7 mouse cellular contexts compared by ENCODE assay signal in genomic region chr5:149428347-149428746, GRCm38 (mm10). TPM values are rescaled to one million over a fixed set of nuclear protein-coding genes. Genes with fewer than 3 reads are reported as not detected.
DNase-seq lines count a peak whose midpoint lies in the region; ATAC-seq and TF ChIP-seq lines count a peak whose summit lies in the region.

No protein-coding gene starts in this region.

- peak; percentile 34 to 35 for DNase-seq in spleen, adult 2 months (ENCODE audit: low read depth in 1 of 2, low spot score in 2 of 2)
- no peak for DNase-seq in spleen, adult 12 weeks (ENCODE audit: low spot score)
- DNase-seq in forebrain, embryonic 14.5 days (ENCODE audit: low spot score) = peak; percentile 81
- peak; percentile 55 for DNase-seq in liver, embryonic 11.5 days (ENCODE audit: low spot score)
- no peak for DNase-seq in gastrocnemius, postnatal 10 days
- no peak for DNase-seq in ovary, adult 18-20 months (ENCODE audit: low spot score)

- ATAC-seq in forebrain, embryonic 14.5 days = peak; percentile 81
- ATAC-seq in liver, embryonic 11.5 days (replicated peaks; ENCODE audit: low FRiP score) = peak; percentile 89
- ATAC-seq in neutrophil, adult 5-6 weeks (ENCODE audit: extremely low read depth, insufficient number of reproducible peaks, low FRiP score, poor library complexity, severe bottlenecking) = peak; percentile 69

- H3K4me3 ChIP-seq in spleen, adult 2 months (ENCODE audit: extremely low read depth, insufficient read depth, insufficient read length) = no peak overlapping the region; the same call in 1 of the 2 replicates
- no peak overlapping the region for H3K4me3 ChIP-seq in forebrain, embryonic 14.5 days (ENCODE audit: low read depth, low read length)
- H3K4me3 ChIP-seq in liver, embryonic 11.5 days (ENCODE audit: low read depth, low read length) = no peak overlapping the region; the same call in 1 of the 2 replicates

- TF ChIP-seq POLR2A in spleen, adult 2 months (IDR thresholded peaks at IDR 0.05; ENCODE audit: low read depth, low read length) = no peak

- no peaks in the 10 kb centered on the region for H3K27me3 ChIP-seq in spleen, adult 2 months (ENCODE audit: control insufficient read depth, insufficient read depth, low read length)
- H3K27me3 ChIP-seq in forebrain, embryonic 14.5 days (replicated peaks; ENCODE audit: control insufficient read depth, insufficient read depth, low read length) = no peaks in the 10 kb centered on the region
- no peaks in the 10 kb centered on the region for H3K27me3 ChIP-seq in liver, embryonic 11.5 days (replicated peaks; ENCODE audit: control insufficient read depth, insufficient read depth, low read length)

- TF ChIP-seq CTCF in spleen, adult 2 months (IDR thresholded peaks at IDR 0.05; ENCODE audit: extremely low read depth, insufficient read depth, insufficient read length, insufficient replicate concordance) = no peak

- no peaks in the 10 kb centered on the region for H3K9me3 ChIP-seq in forebrain, embryonic 14.5 days (replicated peaks; ENCODE audit: control insufficient read depth, low read length)
- H3K9me3 ChIP-seq in liver, embryonic 11.5 days (ENCODE audit: control insufficient read depth, low read length) = no peaks in the 10 kb centered on the region

- H3K4me2 ChIP-seq in forebrain, embryonic 14.5 days (ENCODE audit: low read length) = peak overlapping the region; percentile 1; the same call in 1 of the 2 replicates
- peak overlapping the region; percentile 55 for H3K4me2 ChIP-seq in liver, embryonic 11.5 days

- no peaks in the 10 kb centered on the region for H3K36me3 ChIP-seq in spleen, adult 2 months (ENCODE audit: control insufficient read depth, insufficient read depth, low read length)
- no peaks in the 10 kb centered on the region for H3K36me3 ChIP-seq in forebrain, embryonic 14.5 days (ENCODE audit: control insufficient read depth, insufficient read depth, low read length)
- no peaks in the 10 kb centered on the region for H3K36me3 ChIP-seq in liver, embryonic 11.5 days (ENCODE audit: control insufficient read depth, insufficient read depth, low read length)

- H3K9ac ChIP-seq in forebrain, embryonic 14.5 days (ENCODE audit: low read length) = peak overlapping the region; percentile 32
- H3K9ac ChIP-seq in liver, embryonic 11.5 days (ENCODE audit: low read depth, low read length) = peak overlapping the region; percentile 59

- H3K4me1 ChIP-seq in spleen, adult 2 months (ENCODE audit: control insufficient read depth, insufficient read depth, insufficient read length) = peaks cover 6% of the 10 kb centered on the region; the same call in 1 of the 2 replicates
- H3K4me1 ChIP-seq in forebrain, embryonic 14.5 days (ENCODE audit: control insufficient read depth, insufficient read depth, low read length) = peaks cover 17% of the 10 kb centered on the region
- H3K4me1 ChIP-seq in liver, embryonic 11.5 days (replicated peaks; ENCODE audit: control insufficient read depth, insufficient read depth, low read length) = peaks cover 16% of the 10 kb centered on the region

- H3K27ac ChIP-seq in spleen, adult 2 months (ENCODE audit: insufficient read depth, low read length) = peak overlapping the region; percentile 78
- H3K27ac ChIP-seq in forebrain, embryonic 14.5 days (ENCODE audit: low read depth, low read length) = peak overlapping the region; percentile 81
- H3K27ac ChIP-seq in liver, embryonic 11.5 days (ENCODE audit: low read depth, low read length) = peak overlapping the region; percentile 85

- whole genome bisulfite sequencing in spleen, adult 2 months = 2% methylated on average over 6 of the region's 6 CpGs
- 9% methylated on average over 6 of the region's 6 CpGs for WGBS in forebrain, embryonic 14.5 days
- 9% methylated on average over 6 of the region's 6 CpGs for WGBS in liver, embryonic 11.5 days

RNA-seq across cellular contexts. Expression of gene Tex26, which starts 11.1 kb away (rescaled TPM):
- not detected in 2 replicates for polyA plus RNA-seq in spleen, adult 2 months (2012; rRNA removed)
- 1.3 and 1.6 TPM in 2 replicates for polyA plus RNA-seq in forebrain, embryonic 14.5 days (2014; fragmentation: Nextera tagmentation; extraction: Ambion mirVana)
- 0.48 and 0.62 TPM in 2 replicates for polyA plus RNA-seq in liver, embryonic 11.5 days (2014; fragmentation: Nextera tagmentation; extraction: Ambion mirVana)
- total RNA-seq in neutrophil, adult 5-6 weeks (2017) = not detected in 2 replicates
- under 1 TPM in 1 of 2 experiments, not detected in 1; 0.27 TPM for total RNA-seq in gastrocnemius, postnatal 10 days (2021)

RNA-seq across cellular contexts. Expression of gene Medag, which starts 16.8 kb away (rescaled TPM):
- 0.57 and 1.1 TPM in 2 replicates for polyA plus RNA-seq in spleen, adult 2 months (2012; rRNA removed)
- 1.3 and 1.6 TPM in 2 replicates for polyA plus RNA-seq in forebrain, embryonic 14.5 days (2014; fragmentation: Nextera tagmentation; extraction: Ambion mirVana)
- polyA plus RNA-seq in liver, embryonic 11.5 days (2014; fragmentation: Nextera tagmentation; extraction: Ambion mirVana) = 0.75 and 1.2 TPM in 2 replicates
- total RNA-seq in neutrophil, adult 5-6 weeks (2017) = not detected in 2 replicates
- 10 to 100 TPM; 19.6 to 21.6 TPM for total RNA-seq in gastrocnemius, postnatal 10 days (2021)

Comparison
In these comparisons a context has a peak if more than half of its experiments do, and no peak if none do; other contexts are left out.
1. DNase-seq: peak in spleen, adult 2 months (2 of 2), forebrain, embryonic 14.5 days (single experiment) and liver, embryonic 11.5 days (single experiment); none in spleen, adult 12 weeks (single experiment), gastrocnemius, postnatal 10 days (single experiment) and ovary, adult 18-20 months (single experiment).
2. Peak in every context shown above with its lines, with median percentiles within 50 percentile points of each other: H3K27ac ChIP-seq and ATAC-seq.